Mouse (Mus musculus) heart, embryonic 14.5 days (tissue): ENCODE measurements at regions not wholly inside any gene's neighbourhood (a gene's known extent, or its start where the extent isn't known, plus 50 kb on each side); places are given as distances from the start of the nearest gene placed in this dataset.

Experiments
- ATAC-seq: fragments of 200-750 bp; cut with Nextera tagmentation; 2 replicates; pipeline ENCODE4 v1.8.0; 2017; ENCODE audit warnings: low read depth, moderate TSS enrichment; ENCODE audit not compliant: insufficient number of reproducible peaks, insufficient read depth, low FRiP score
- H3K27ac ChIP-seq, 2 experiments: fragments of 200-500 bp in 1 of 2; fragments of 300-500 bp in 1 of 2; sonication (generic) in 1 of 2; replicated peaks in 1 of 2; 2 replicates each; pipeline ENCODE4 v1.5.1; 2012 to 2014; ENCODE audit warnings: low read depth in 2 of 2, low read length in 2 of 2, control low read depth in 1 of 2, mild to moderate bottlenecking in 1 of 2, mixed read lengths in 1 of 2; ENCODE audit not compliant: control insufficient read depth in 1 of 2, insufficient read depth in 1 of 2
- H3K27me3 ChIP-seq: fragments of 300-500 bp; sonication (generic); 2 replicates; pipeline ENCODE4 v1.6.1; 2014; ENCODE audit warnings: mild to moderate bottlenecking, low read length, control low read depth; ENCODE audit not compliant: control insufficient read depth, insufficient read depth
- H3K36me3 ChIP-seq: fragments of 300-500 bp; sonication (generic); 2 replicates; pipeline ENCODE4 v1.6.1; 2014; ENCODE audit warnings: mild to moderate bottlenecking, control low read depth, low read length, mixed read lengths; ENCODE audit not compliant: control insufficient read depth, insufficient read depth
- H3K4me1 ChIP-seq, 2 experiments: fragments of 200-500 bp in 1 of 2; fragments of 300-500 bp in 1 of 2; sonication (generic) in 1 of 2; 2 replicates each; pipeline ENCODE4 v1.6.1; 2012 to 2014; ENCODE audit warnings: low read length in 2 of 2, control low read depth in 1 of 2, mixed read lengths in 1 of 2; ENCODE audit not compliant: control insufficient read depth in 2 of 2, insufficient read depth in 2 of 2
- H3K4me2 ChIP-seq: fragments of 300-500 bp; sonication (generic); 2 replicates; pipeline ENCODE4 v1.6.1; 2014; ENCODE audit warnings: mild to moderate bottlenecking, low read length
- H3K4me3 ChIP-seq, 2 experiments: fragments of 200-500 bp in 1 of 2; fragments of 300-500 bp in 1 of 2; sonication (generic) in 1 of 2; 2 replicates each; pipeline ENCODE4 v1.5.1; 2012 to 2014; ENCODE audit warnings: low read length in 2 of 2, mild to moderate bottlenecking in 2 of 2, control low read depth in 1 of 2, low read depth in 1 of 2, moderate library complexity in 1 of 2; ENCODE audit not compliant: control insufficient read depth in 1 of 2, insufficient read depth in 1 of 2
- H3K9ac ChIP-seq: fragments of 300-500 bp; sonication (generic); 2 replicates; pipeline ENCODE4 v1.6.1; 2014; ENCODE audit warnings: mild to moderate bottlenecking, low read length
- H3K9me3 ChIP-seq: fragments of 300-500 bp; sonication (generic); 2 replicates; pipeline ENCODE4 v1.6.1; 2016; ENCODE audit warnings: low read length, control low read depth; ENCODE audit not compliant: control insufficient read depth
- WGBS: fragments of 180-500 bp; shearing (Covaris S2); extraction: QIAGEN DNeasy Blood & Tissue Kit; methylation state at CpG from one replicate; pipeline ENCODE4 v1.1.7; 2014; 5-methylcytosine and 5-hydroxymethylcytosine counted together

DNA sequence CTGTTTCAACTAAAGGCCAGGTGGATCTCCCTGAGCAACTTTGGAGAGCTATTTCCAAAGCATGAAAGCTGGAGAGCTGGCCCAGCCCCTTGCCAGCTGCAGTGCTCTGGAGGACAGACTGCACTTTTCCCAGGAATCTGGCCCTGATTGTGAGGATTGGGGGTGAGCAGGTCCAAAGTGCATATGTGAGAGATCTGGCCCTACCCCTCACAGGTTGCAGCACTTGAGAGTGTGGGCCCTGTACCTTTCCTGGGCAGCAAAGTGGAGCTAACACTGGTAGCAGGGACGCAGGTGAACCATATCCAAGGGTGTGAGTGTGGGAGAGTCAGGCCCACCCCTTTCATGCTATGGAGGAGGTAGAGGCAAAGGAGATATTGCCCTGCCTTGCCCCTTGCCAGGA, 245.3 kb upstream of the Klf12 start:
- WGBS = 81% methylated on average over 1 of the region's 1 CpGs
- H3K9me3 ChIP-seq = no peaks in the 10 kb centered on the region
- no peak overlapping the region for H3K27ac ChIP-seq
- H3K36me3 ChIP-seq = no peaks in the 10 kb centered on the region
- no peak overlapping the region for H3K4me3 ChIP-seq
- no peaks in the 10 kb centered on the region for H3K4me1 ChIP-seq
- no peak for ATAC-seq
- H3K27me3 ChIP-seq = no peaks in the 10 kb centered on the region
- no peak overlapping the region for H3K9ac ChIP-seq
- H3K4me2 ChIP-seq = no peak overlapping the region

DNA sequence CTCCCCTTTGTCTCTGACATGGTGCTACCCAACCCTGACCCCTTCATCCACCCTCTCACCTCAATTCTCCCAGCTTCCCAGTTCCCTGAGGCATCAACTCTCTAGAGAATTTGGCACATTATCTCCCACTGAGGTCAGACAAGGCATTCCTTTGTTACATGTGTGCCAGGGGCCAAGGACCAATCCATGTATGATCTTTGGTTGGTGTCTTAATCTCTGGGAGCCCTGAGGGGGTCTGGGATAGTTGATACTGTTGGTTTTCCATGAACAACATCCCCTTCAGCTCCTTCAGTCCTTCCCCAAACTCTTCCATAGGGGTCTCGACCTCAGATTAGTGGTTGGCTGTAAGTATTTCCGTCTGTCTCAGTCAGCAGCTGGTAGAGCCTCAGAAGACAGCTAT, 224.9 kb upstream of the Klf12 start:
- Histone ChIP-seq H3K27ac (no peak overlapping the region), H3K36me3 (no peaks in the 10 kb centered on the region), H3K4me3 (no peak overlapping the region), H3K9me3 (no peaks in the 10 kb centered on the region), H3K4me2 (no peak overlapping the region), H3K9ac (no peak overlapping the region), H3K27me3 (no peaks in the 10 kb centered on the region), H3K4me1 (no peaks in the 10 kb centered on the region)
- WGBS = 71% methylated on average over 2 of the region's 2 CpGs
- no peak for ATAC-seq

GRCm38 (mm10) chr14:100508087-100508486, 223.6 kb upstream of the Klf12 start:
- WGBS = 81% methylated on average over 3 of the region's 3 CpGs
- Histone ChIP-seq H3K9me3 (no peaks in the 10 kb centered on the region), H3K36me3 (no peaks in the 10 kb centered on the region), H3K27me3 (no peaks in the 10 kb centered on the region), H3K4me2 (no peak overlapping the region), H3K4me3 (no peak overlapping the region), H3K27ac (no peak overlapping the region), H3K9ac (no peak overlapping the region), H3K4me1 (no peaks in the 10 kb centered on the region)
- ATAC-seq = no peak

DNA sequence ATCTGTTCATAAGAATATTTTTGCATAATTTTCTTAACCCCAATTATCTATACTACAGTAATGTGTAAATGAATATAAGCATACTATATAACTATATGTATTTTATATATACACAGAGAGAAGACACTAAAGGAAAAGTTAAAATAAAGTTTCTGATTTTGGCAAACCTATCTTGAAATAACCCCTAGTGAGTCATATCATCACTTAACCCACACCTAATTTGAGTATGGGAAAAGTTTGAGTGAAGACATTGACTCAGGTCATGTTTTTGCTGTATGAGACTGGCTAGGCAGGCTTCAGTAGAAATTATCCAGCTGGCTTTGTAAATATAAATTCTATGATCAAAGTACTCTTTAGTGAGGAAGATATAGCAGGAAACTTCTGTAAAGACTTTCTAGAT, 223.1 kb upstream of the Klf12 start:
- ATAC-seq = no peak
- Histone ChIP-seq H3K27me3 (no peaks in the 10 kb centered on the region), H3K9ac (no peak overlapping the region), H3K4me1 (no peaks in the 10 kb centered on the region), H3K4me3 (no peak overlapping the region), H3K36me3 (no peaks in the 10 kb centered on the region), H3K4me2 (no peak overlapping the region), H3K9me3 (no peaks in the 10 kb centered on the region), H3K27ac (no peak overlapping the region)

DNA sequence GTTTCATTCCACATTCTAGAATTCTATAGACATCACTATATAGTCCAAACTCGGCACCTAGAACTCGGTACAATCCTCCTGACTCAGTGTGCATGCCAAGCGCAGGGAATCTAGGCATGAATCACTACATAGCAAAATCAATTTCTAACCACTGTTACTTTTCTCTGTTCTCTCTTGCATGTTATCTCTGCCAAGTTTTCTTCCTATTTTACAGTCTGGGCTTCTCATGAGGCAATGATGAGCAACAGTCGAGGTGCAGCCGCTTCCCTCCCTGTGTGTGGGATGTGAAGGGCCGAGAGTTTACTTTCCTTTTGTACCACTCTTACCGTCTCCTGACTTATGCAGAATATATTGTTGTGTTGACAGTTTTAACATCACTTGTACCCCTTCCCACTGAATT, 204.4 kb upstream of the Klf12 start:
- Histone ChIP-seq H3K9ac (no peak overlapping the region), H3K36me3 (no peaks in the 10 kb centered on the region), H3K9me3 (no peaks in the 10 kb centered on the region), H3K4me3 (no peak overlapping the region), H3K4me1 (no peaks in the 10 kb centered on the region), H3K27ac (no peak overlapping the region), H3K27me3 (no peaks in the 10 kb centered on the region), H3K4me2 (no peak overlapping the region)
- ATAC-seq = no peak
- 88% methylated on average over 7 of the region's 7 CpGs for WGBS

DNA sequence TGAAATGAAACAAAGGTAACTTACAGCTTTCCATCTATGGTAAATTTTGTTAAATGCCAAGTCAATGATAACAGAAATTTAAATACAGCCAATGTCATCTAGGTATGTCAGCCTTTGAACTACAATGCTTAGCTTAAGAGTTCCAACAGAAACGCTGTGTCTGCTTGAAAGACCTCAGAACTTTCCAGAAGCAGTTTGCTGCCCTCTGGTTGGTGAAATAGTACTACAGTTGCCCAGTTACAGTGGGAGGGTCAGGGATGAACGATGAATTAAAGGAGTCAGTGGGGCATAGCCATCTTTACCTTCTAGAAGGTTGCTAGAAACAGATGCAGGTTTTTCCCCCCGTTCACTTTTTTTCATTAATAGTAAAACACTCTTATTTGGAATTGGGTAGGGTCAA, 201.0 kb upstream of the Klf12 start:
- no peak for ATAC-seq
- 72% methylated on average over 3 of the region's 3 CpGs for WGBS
- Histone ChIP-seq H3K27ac (no peak overlapping the region), H3K36me3 (no peaks in the 10 kb centered on the region), H3K4me2 (no peak overlapping the region), H3K4me3 (no peak overlapping the region), H3K9me3 (no peaks in the 10 kb centered on the region), H3K27me3 (no peaks in the 10 kb centered on the region), H3K4me1 (no peaks in the 10 kb centered on the region), H3K9ac (no peak overlapping the region)

GRCm38 (mm10) chr14:100484101-100484500, 199.6 kb upstream of the Klf12 start:
- 69% methylated on average over 5 of the region's 5 CpGs for WGBS
- no peaks in the 10 kb centered on the region for H3K9me3 ChIP-seq
- H3K4me3 ChIP-seq = no peak overlapping the region
- H3K4me2 ChIP-seq = no peak overlapping the region
- ATAC-seq = no peak
- H3K4me1 ChIP-seq = no peaks in the 10 kb centered on the region
- H3K27me3 ChIP-seq = no peaks in the 10 kb centered on the region
- H3K36me3 ChIP-seq = no peaks in the 10 kb centered on the region
- no peak overlapping the region for H3K9ac ChIP-seq
- no peak overlapping the region for H3K27ac ChIP-seq

- no peaks in the 10 kb centered on the region for H3K27me3 ChIP-seq
- H3K4me2 ChIP-seq = peak overlapping the region; percentile 80
- no peak overlapping the region for H3K27ac ChIP-seq
- WGBS = 12% methylated on average over 22 of the region's 22 CpGs
- 0 out of 4 replicates have a peak, but pooled peaks cover 0 to 4% of the 10 kb centered on the region in 2 experiments for H3K4me1 ChIP-seq
- peak overlapping the region; percentile 56 for H3K9ac ChIP-seq
- H3K36me3 ChIP-seq = no peaks in the 10 kb centered on the region
- ATAC-seq = no peak
- no peaks in the 10 kb centered on the region for H3K9me3 ChIP-seq
- peak overlapping the region; percentile 37 to 46 for H3K4me3 ChIP-seq
Measured at GRCm38 (mm10) chr14:100477595-100478380, 193.3 kb upstream of the Klf12 start.
